Mouse (Mus musculus) neural tube, embryonic 15.5 days (tissue): ENCODE results near the gene Ranbp3. TPM values are rescaled to one million over a fixed set of nuclear protein-coding genes. Genes with fewer than 3 reads are reported as not detected.
A peak's percentile ranks its signal among the peaks of the same experiment; 100 is the strongest.
"Not testable (repeated sequence)": the region's sequence is repeated elsewhere in the genome, so short reads cannot be mapped to it uniquely, and the experiment has no call there.

Source experiments
- ATAC-seq: fragments of 200-750 bp; cut with Nextera tagmentation; 2 replicates; pipeline ENCODE4 v1.8.0; 2017; ENCODE audit warnings: mild to moderate bottlenecking, moderate TSS enrichment, moderate library complexity; ENCODE audit not compliant: low FRiP score
- H3K27ac ChIP-seq: fragments of 300-500 bp; sonication (generic); replicated peaks from 2 replicates; pipeline ENCODE4 v1.5.1; 2015; ENCODE audit warnings: mild to moderate bottlenecking, inconsistent platforms
- H3K27me3 ChIP-seq: fragments of 300-500 bp; sonication (generic); replicated peaks from 2 replicates; pipeline ENCODE4 v1.6.1; 2015; ENCODE audit warnings: inconsistent platforms
- H3K36me3 ChIP-seq: fragments of 300-500 bp; sonication (generic); 2 replicates; pipeline ENCODE4 v1.6.1; 2015; ENCODE audit warnings: inconsistent platforms
- H3K4me1 ChIP-seq: fragments of 300-500 bp; sonication (generic); 2 replicates; pipeline ENCODE4 v1.6.1; 2015; ENCODE audit warnings: inconsistent platforms
- H3K4me2 ChIP-seq: fragments of 300-500 bp; sonication (generic); 2 replicates; pipeline ENCODE4 v1.6.1; 2015; ENCODE audit warnings: inconsistent platforms, mild to moderate bottlenecking, moderate library complexity
- H3K4me3 ChIP-seq: fragments of 300-500 bp; sonication (generic); replicated peaks from 2 replicates; pipeline ENCODE4 v1.5.1; 2015; ENCODE audit warnings: mild to moderate bottlenecking, inconsistent platforms
- H3K9ac ChIP-seq: fragments of 300-500 bp; sonication (generic); replicated peaks from 2 replicates; pipeline ENCODE4 v1.6.1; 2015; ENCODE audit warnings: mild to moderate bottlenecking, inconsistent platforms
- H3K9me3 ChIP-seq: fragments of 300-500 bp; sonication (generic); replicated peaks from 2 replicates; pipeline ENCODE4 v1.6.1; 2016; ENCODE audit warnings: inconsistent platforms
- WGBS: fragments of 180-500 bp; shearing (Covaris S2); methylation state at CpG from one replicate; pipeline ENCODE4 v1.1.7; 2015; ENCODE audit warnings: mixed read lengths; 5-methylcytosine and 5-hydroxymethylcytosine counted together
- polyA plus RNA-seq: library from polyadenylated mRNA; unstranded; fragments of >200 nt; fragmentation: Nextera tagmentation; extraction: Ambion mirVana; gene quantifications from 2 replicates; pipeline ENCODE4 v1.2.1, GENCODE M21; 2015

The Ranbp3 gene
- 94.2 and 95.4 TPM in 2 replicates for polyA plus RNA-seq

- H3K4me1 ChIP-seq: peaks cover 54% of the 10 kb centered on the region
- peak; percentile 90 for ATAC-seq
- peak within 1 kb of the TSS; percentile 87 for H3K27ac ChIP-seq
- 0% methylated on average over 60 of the region's 66 CpGs for WGBS
- H3K27me3 ChIP-seq: peaks cover 4% of the 10 kb centered on the region
- no peaks in the 10 kb centered on the region for H3K9me3 ChIP-seq
- H3K36me3 ChIP-seq: peaks cover 9% of the 10 kb centered on the region
- H3K4me3 ChIP-seq: peak within 1 kb of the TSS; percentile 89
- peak within 1 kb of the TSS; percentile 80 for H3K4me2 ChIP-seq
- H3K9ac ChIP-seq: peak within 1 kb of the TSS; percentile 95
These were observed at the start of gene Ranbp3 for GRCm38 (mm10) chr17:56672941-56673646. TSS of gene Ranbp3 (plus strand) at chr17:56673294.

DNA sequence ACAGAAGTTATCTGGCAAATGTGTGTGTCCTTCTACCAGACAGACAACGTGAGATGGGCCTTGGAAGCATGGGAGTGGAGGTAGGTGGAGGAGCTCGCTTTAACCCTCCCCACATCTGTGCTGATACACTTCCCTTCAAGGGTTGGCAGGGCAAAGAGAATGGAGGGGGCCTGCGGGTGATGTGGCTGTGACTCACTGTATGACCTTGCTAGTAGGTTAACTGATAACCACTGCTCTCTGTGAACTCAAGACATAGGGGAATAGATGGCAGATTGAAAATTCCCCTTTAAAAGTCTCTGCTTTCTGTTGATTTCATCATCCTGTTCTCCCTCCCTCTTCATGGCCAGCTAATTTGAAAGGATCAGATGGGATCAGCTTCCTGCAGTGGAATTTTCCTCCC lies 47.6 kb upstream of the Ranbp3 start:
- Histone ChIP-seq H3K4me2 (peak overlapping the region; percentile 96), H3K27ac (no peak overlapping the region), H3K27me3 (no peaks in the 10 kb centered on the region), H3K4me3 (peak overlapping the region; percentile 90), H3K9ac (no peak overlapping the region), H3K36me3 (peaks cover 34% of the 10 kb centered on the region), H3K9me3 (no peaks in the 10 kb centered on the region), H3K4me1 (peaks cover 38% of the 10 kb centered on the region)
- no peak for ATAC-seq
- WGBS: 88% methylated on average over 3 of the region's 3 CpGs

- peak overlapping the region; percentile 96 for H3K4me2 ChIP-seq
- H3K27ac ChIP-seq: peak overlapping the region; percentile 82
- peaks cover 38% of the 10 kb centered on the region for H3K4me1 ChIP-seq
- 1% methylated on average over 31 of the region's 32 CpGs for WGBS
- peak overlapping the region; percentile 90 for H3K4me3 ChIP-seq
- peak overlapping the region; percentile 87 for H3K9ac ChIP-seq
- ATAC-seq: no peak
- no peaks in the 10 kb centered on the region for H3K27me3 ChIP-seq
- peaks cover 27% of the 10 kb centered on the region for H3K36me3 ChIP-seq
- H3K9me3 ChIP-seq: no peaks in the 10 kb centered on the region
These were observed 46.8 kb upstream of the Ranbp3 start for GRCm38 (mm10) chr17:56626260-56626659.

DNA sequence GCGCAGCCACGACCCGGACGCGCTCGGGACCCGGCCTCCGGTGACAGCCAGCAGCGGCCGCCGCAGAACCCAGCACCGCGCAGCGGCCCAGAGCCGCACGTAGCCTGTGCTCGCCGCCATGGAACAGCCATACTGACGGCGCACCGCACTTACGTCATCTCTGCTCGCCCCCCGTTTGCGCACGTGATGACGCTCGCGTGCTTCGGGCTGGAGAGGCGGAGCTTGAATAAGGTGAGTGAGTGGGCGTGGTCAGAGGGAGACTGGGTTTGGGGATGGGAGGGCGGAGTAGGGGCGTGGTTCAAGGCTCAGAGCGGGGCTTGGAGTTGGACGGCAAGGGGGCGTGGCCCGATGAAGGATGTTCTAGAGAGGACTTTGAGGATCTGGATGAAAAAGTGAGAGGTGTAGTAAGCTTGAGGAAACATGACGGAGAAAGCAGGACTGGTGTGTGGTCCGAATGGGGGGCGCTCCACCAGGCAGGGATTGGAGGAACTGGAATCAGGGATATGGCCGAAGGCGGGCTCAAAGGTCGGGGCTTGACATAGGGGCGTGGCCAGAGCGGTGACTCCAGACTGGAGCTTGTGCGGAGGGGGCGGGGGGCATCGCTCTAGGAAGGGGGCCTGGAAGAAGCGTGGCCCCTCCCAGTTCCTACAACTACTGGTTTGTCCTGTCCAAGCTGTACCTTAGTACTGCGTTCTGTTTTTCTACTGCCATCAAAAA lies 46.2 kb upstream of the Ranbp3 start, which contains the start of gene Lonp1:
Gene Lonp1 (minus strand): TSS at position 134 of the 717 bp plus-strand sequence.
- 0% methylated on average over 50 of the region's 51 CpGs for WGBS
- peak within 1 kb of the TSS; percentile 82 for H3K27ac ChIP-seq
- no peaks in the 10 kb centered on the region for H3K9me3 ChIP-seq
- peak within 1 kb of the TSS; percentile 96 for H3K4me2 ChIP-seq
- H3K27me3 ChIP-seq: no peaks in the 10 kb centered on the region
- peaks cover 38% of the 10 kb centered on the region for H3K4me1 ChIP-seq
- H3K4me3 ChIP-seq: peak within 1 kb of the TSS; percentile 90
- peak; percentile 93 for ATAC-seq
- peaks cover 22% of the 10 kb centered on the region for H3K36me3 ChIP-seq
- H3K9ac ChIP-seq: peak within 1 kb of the TSS; percentile 87

DNA sequence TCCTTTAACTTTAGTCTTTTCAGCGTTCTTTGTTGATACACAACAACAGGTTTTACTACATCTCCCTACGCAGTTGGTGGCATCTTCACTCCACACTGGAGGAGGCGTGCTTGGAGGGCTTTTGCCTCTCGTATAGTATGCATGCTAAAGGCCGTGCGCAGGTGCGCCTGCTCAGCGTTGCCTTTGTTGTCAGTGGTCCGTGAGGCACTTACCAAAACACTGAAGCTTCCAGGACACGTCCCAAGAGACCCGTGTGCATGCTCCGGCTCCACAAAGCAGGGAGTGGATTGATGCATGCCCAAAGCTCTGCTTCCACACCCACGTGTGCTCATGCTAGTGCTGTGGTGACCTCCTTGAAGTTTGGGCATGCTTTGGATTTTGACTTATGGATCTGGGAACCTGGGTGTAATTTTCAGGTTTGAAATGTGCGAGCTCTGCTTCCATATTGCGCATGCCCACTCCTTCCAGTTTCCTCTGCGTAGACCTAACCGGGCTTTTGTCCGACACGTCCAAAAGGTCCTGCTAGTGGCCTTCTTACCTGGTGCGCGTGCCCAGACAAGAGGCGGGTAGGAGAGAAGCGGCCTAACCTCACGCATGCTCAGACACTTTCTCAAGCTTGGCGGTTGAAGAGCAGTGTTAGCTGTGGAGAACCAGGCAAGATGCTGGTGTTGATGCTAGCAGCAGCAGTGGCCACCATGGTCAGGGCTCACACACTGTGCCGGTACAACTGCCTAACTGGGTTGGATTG lies 45.4 kb upstream of the Ranbp3 start, which contains the start of gene Catsperd:
Gene Catsperd (plus strand): TSS at position 614 of the 748 bp plus-strand sequence.
- Histone ChIP-seq H3K4me3 (peak within 1 kb of the TSS; percentile 90), H3K9me3 (no peaks in the 10 kb centered on the region), H3K27me3 (no peaks in the 10 kb centered on the region), H3K4me1 (peaks cover 38% of the 10 kb centered on the region), H3K27ac (peak within 1 kb of the TSS; percentile 82), H3K4me2 (peak within 1 kb of the TSS; percentile 96), H3K9ac (peak within 1 kb of the TSS; percentile 87), H3K36me3 (peaks cover 15% of the 10 kb centered on the region)
- ATAC-seq: peak; percentile 68
- WGBS: 8% methylated on average over 26 of the region's 26 CpGs

DNA sequence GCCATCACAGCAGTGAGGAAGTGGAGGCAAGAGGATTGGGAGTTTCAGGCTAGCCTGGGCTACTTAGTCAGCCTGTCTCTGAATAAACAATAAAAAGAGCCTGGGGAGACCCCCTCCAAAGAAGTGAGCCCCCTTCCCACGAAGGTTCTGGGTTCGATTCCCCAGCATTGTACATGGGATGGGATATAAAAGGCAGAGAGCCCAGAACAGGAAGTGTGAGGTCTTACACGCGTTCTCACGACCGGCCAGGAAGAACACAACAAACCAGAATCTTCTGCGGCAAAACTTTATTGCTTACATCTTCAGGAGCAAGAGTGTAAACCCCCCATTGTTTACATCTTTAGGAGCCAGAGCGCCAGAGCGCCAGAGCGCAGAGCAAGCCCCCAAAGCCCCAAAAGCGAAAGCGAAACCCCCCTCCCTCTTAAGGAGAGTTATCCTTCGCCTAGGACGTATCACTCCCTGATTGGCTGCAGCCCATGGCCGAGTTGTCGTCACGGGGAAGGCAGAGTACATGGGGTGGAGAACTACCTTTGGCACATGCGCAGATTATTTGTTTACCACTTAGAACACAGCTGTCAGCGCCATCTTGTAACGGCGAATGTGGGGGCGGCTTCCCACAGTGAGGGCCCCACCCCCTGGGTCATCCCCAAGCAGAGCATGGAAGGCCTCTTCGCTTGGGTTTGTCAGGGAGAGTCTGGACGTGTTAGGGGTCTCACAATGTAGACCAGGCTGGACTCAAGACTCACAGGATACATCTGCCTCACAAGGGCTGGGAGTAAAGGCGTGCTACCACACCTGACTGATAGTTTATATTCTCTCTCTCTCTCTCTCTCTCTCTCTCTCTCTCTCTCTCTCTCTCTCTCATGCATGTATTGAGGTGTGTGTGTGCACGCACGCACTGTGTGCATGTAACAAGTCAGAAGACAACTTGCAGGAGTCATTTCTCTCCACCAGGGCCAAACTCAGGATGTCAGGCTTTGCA lies 43.0 kb upstream of the Ranbp3 start:
- H3K9ac ChIP-seq, H3K4me3 ChIP-seq, H3K9me3 ChIP-seq, H3K36me3 ChIP-seq, H3K27me3 ChIP-seq, ATAC-seq, H3K4me2 ChIP-seq, H3K27ac ChIP-seq: not testable (repeated sequence)
- 89% methylated on average over 27 of the region's 27 CpGs for WGBS
- H3K4me1 ChIP-seq: peaks cover 29% of the 10 kb centered on the region

- no peak for ATAC-seq
- peaks cover 16% of the 10 kb centered on the region for H3K4me1 ChIP-seq
- H3K27ac ChIP-seq: no peak overlapping the region
- no peaks in the 10 kb centered on the region for H3K9me3 ChIP-seq
- 57% methylated on average over 4 of the region's 4 CpGs for WGBS
- H3K36me3 ChIP-seq: no peaks in the 10 kb centered on the region
- no peak overlapping the region for H3K4me2 ChIP-seq
- no peak overlapping the region for H3K4me3 ChIP-seq
- H3K27me3 ChIP-seq: no peaks in the 10 kb centered on the region
- no peak overlapping the region for H3K9ac ChIP-seq
These were observed 41.3 kb upstream of the Ranbp3 start for GRCm38 (mm10) chr17:56631807-56632206.

- WGBS: 93% methylated on average over 6 of the region's 6 CpGs
- H3K4me3 ChIP-seq: no peak overlapping the region
- H3K36me3 ChIP-seq: no peaks in the 10 kb centered on the region
- H3K9ac ChIP-seq: no peak overlapping the region
- H3K4me1 ChIP-seq: no peaks in the 10 kb centered on the region
- H3K27ac ChIP-seq: no peak overlapping the region
- ATAC-seq: no peak
- H3K9me3 ChIP-seq: no peaks in the 10 kb centered on the region
- H3K27me3 ChIP-seq: no peaks in the 10 kb centered on the region
- H3K4me2 ChIP-seq: no peak overlapping the region
These were observed 39.1 kb upstream of the Ranbp3 start for GRCm38 (mm10) chr17:56634023-56634422.

GRCm38 (mm10) chr17:56643237-56643636 lies 29.9 kb upstream of the Ranbp3 start:
- no peaks in the 10 kb centered on the region for H3K36me3 ChIP-seq
- H3K4me3 ChIP-seq: no peak overlapping the region
- H3K27ac ChIP-seq: no peak overlapping the region
- no peak for ATAC-seq
- WGBS: 84% methylated on average over 4 of the region's 4 CpGs
- H3K4me1 ChIP-seq: no peaks in the 10 kb centered on the region
- H3K9ac ChIP-seq: no peak overlapping the region
- H3K27me3 ChIP-seq: no peaks in the 10 kb centered on the region
- H3K9me3 ChIP-seq: no peaks in the 10 kb centered on the region
- H3K4me2 ChIP-seq: no peak overlapping the region

DNA sequence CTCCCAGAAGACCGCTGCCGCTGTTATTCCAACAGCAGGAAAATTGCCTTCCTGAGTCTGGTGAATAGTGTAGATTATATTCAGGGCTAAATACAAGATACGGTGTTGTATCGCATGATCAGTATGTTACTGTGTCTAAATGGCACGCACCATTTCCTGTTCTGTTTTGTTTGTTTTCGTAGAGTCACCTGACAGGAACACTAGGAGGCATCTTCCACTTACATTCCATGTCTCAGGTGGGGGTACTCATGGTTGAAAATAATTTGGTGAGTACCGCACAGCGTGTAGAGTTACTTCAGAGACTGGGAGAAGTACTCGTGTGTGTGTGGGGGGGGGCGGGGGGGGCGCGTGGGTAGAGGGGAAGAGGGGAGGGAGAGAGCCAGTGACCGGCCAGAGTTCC lies 25.5 kb upstream of the Ranbp3 start:
- Histone ChIP-seq H3K36me3 (no peaks in the 10 kb centered on the region), H3K27ac (no peak overlapping the region), H3K9me3 (no peaks in the 10 kb centered on the region), H3K4me1 (no peaks in the 10 kb centered on the region), H3K4me2 (no peak overlapping the region), H3K27me3 (no peaks in the 10 kb centered on the region), H3K9ac (no peak overlapping the region), H3K4me3 (no peak overlapping the region)
- 65% methylated on average over 12 of the region's 13 CpGs for WGBS
- ATAC-seq: no peak
